In the genomic region with DNA sequence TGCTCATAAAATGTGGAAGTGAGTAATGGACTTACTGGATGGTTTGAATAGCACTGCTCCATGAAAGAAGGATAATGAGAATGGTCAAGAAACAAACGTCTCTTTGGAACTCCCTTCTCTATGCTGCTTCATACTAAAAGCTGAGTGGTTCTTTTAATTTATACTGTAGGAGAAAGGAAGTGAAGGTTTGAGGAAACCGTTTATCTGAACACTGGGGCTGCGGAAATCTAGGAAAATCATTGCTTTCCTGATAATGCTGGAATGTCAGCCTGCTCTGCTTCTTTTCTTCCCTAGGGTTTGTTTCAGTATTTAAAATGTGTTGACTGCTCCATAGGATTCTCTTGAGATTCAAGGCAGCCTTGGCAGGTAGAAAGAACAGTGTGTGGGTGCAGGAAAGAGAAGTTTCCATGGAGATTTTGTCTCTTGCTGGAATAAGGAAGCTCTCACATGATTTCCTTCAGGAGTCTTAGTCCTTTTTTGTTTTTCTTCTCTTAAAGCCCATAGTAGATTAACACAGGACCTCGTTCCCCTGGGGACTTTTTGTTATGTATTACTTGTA, we compare ENCODE assay signal across 29 mouse cellular contexts. TPM values are rescaled to one million over a fixed set of nuclear protein-coding genes. Genes with fewer than 3 reads are reported as not detected.
DNase-seq lines count a peak whose midpoint lies in the region; ATAC-seq and TF ChIP-seq lines count a peak whose summit lies in the region.
"Had no signal": no experiment of that assay in that cellular context is flagged by ENCODE, and none has a peak within 500 bp of the region (broad histone marks: within the 10 kb centered on the region; RNA-seq: fewer than 3 reads in every experiment).

No protein-coding gene starts in this region.

- H3K4me3 ChIP-seq in forebrain, postnatal 0 days (ENCODE audit: low read depth, low read length), result no peak overlapping the region
- H3K4me3 ChIP-seq in forebrain, embryonic 16.5 days (replicated peaks; ENCODE audit: low read length), result no peak overlapping the region
- H3K4me3 ChIP-seq in heart, embryonic 10.5 days, result no peak overlapping the region
- H3K4me3 ChIP-seq: forebrain, embryonic 12.5 days; midbrain, embryonic 13.5 days; myocyte had no signal

- no peaks in the 10 kb centered on the region for H3K36me3 ChIP-seq in forebrain, postnatal 0 days (ENCODE audit: insufficient read depth)
- H3K36me3 ChIP-seq in forebrain, embryonic 16.5 days (ENCODE audit: control insufficient read depth, insufficient read depth), result no peaks in the 10 kb centered on the region
- no peaks in the 10 kb centered on the region for H3K36me3 ChIP-seq in heart, embryonic 10.5 days
- H3K36me3 ChIP-seq: forebrain, embryonic 12.5 days; G1E; midbrain, embryonic 13.5 days had no signal

- no peak overlapping the region for H3K27ac ChIP-seq in forebrain, postnatal 0 days (ENCODE audit: low read depth, low read length)
- no peak overlapping the region for H3K27ac ChIP-seq in forebrain, embryonic 16.5 days (ENCODE audit: low read length)
- H3K27ac ChIP-seq in heart, embryonic 10.5 days, result no peak overlapping the region
- H3K27ac ChIP-seq: forebrain, embryonic 12.5 days; hindbrain, postnatal 0 days; midbrain, embryonic 13.5 days had no signal

- H3K4me2 ChIP-seq in forebrain, postnatal 0 days (ENCODE audit: low read depth), result no peak overlapping the region
- no peak overlapping the region for H3K4me2 ChIP-seq in forebrain, embryonic 16.5 days (ENCODE audit: low read length)
- H3K4me2 ChIP-seq: forebrain, embryonic 12.5 days; midbrain, embryonic 13.5 days had no signal

- H3K9ac ChIP-seq in forebrain, postnatal 0 days, result no peak overlapping the region
- no peak overlapping the region for H3K9ac ChIP-seq in forebrain, embryonic 16.5 days (replicated peaks; ENCODE audit: low read depth, low read length)
- H3K9ac ChIP-seq: forebrain, embryonic 12.5 days; liver, postnatal 0 days; midbrain, embryonic 13.5 days had no signal

- no peaks in the 10 kb centered on the region for H3K27me3 ChIP-seq in forebrain, postnatal 0 days (ENCODE audit: insufficient read depth, low read length)
- no peaks in the 10 kb centered on the region for H3K27me3 ChIP-seq in forebrain, embryonic 16.5 days (replicated peaks; ENCODE audit: control insufficient read depth, insufficient read depth, low read length)
- no peaks in the 10 kb centered on the region for H3K27me3 ChIP-seq in heart, embryonic 10.5 days (ENCODE audit: insufficient read depth, poor library complexity, severe bottlenecking)
- H3K27me3 ChIP-seq: forebrain, embryonic 12.5 days; midbrain, embryonic 13.5 days had no signal

- TF ChIP-seq CTCF in forebrain, postnatal 0 days (IDR thresholded peaks at IDR 0.05; ENCODE audit: low read depth), result no peak

- DNase-seq in forebrain, postnatal 0 days, result no peak
- peak; percentile 43 for DNase-seq in right cerebral cortex, adult 18-20 months
- DNase-seq in right cerebral cortex, postnatal 14 days, result no peak
- DNase-seq in frontal cortex, postnatal 36 days (ENCODE audit: low spot score in 2 of 2), result peak; percentile 13 to 60
- peak; percentile 15 to 51 for DNase-seq in right cerebral cortex, postnatal 36 days (ENCODE audit: low spot score in 2 of 2)
- DNase-seq in adrenal gland, postnatal 4 days (ENCODE audit: low spot score in 2 of 2), result no peak
- DNase-seq in heart, embryonic 10.5 days (ENCODE audit: low spot score), result no peak
- DNase-seq: adrenal gland, postnatal 36 days; cerebellum, adult 2 months; gastrocnemius, postnatal 36 days; liver, postnatal 0 days; lung, postnatal 10 days; thymus, postnatal 4 days had no signal

- peak; percentile 36; the same call in 1 of the 2 replicates for ATAC-seq in forebrain, postnatal 0 days
- ATAC-seq in forebrain, embryonic 16.5 days, result no peak
- ATAC-seq: hindbrain, postnatal 0 days; intestine, postnatal 0 days; liver, postnatal 0 days; midbrain, embryonic 13.5 days had no signal

- WGBS in forebrain, postnatal 0 days, result 17% methylated on average over 4 of the region's 4 CpGs
- 17% methylated on average over 4 of the region's 4 CpGs for WGBS in forebrain, embryonic 16.5 days
- WGBS in heart, embryonic 10.5 days, result 10% methylated on average over 4 of the region's 4 CpGs

- no peaks in the 10 kb centered on the region for H3K4me1 ChIP-seq in forebrain, postnatal 0 days (ENCODE audit: insufficient read depth)
- no peaks in the 10 kb centered on the region for H3K4me1 ChIP-seq in forebrain, embryonic 16.5 days (replicated peaks; ENCODE audit: control insufficient read depth, insufficient read depth, low read length)
- no peaks in the 10 kb centered on the region for H3K4me1 ChIP-seq in heart, embryonic 10.5 days
- H3K4me1 ChIP-seq: forebrain, embryonic 12.5 days; midbrain, embryonic 13.5 days had no signal

- H3K9me3 ChIP-seq in forebrain, postnatal 0 days (ENCODE audit: low read length), result no peaks in the 10 kb centered on the region
- no peaks in the 10 kb centered on the region for H3K9me3 ChIP-seq in forebrain, embryonic 16.5 days (ENCODE audit: control insufficient read depth, low read length)
- H3K9me3 ChIP-seq in heart, embryonic 10.5 days, result no peaks in the 10 kb centered on the region
- H3K9me3 ChIP-seq: forebrain, embryonic 12.5 days; G1E; midbrain, embryonic 13.5 days had no signal

RNA-seq across cellular contexts. Expression of a gene that starts 0.9 kb away (rescaled TPM):
- total RNA-seq in forebrain, postnatal 0 days (2014; rRNA removed), result 0.08 TPM in 1 of 2 replicates, not detected in the other
- polyA plus RNA-seq in forebrain, postnatal 0 days (2015; fragmentation: Nextera tagmentation; extraction: Ambion mirVana), result 0.03 TPM in 1 of 2 replicates, not detected in the other
- polyA plus RNA-seq in forebrain, embryonic 16.5 days (2015; fragmentation: Nextera tagmentation; extraction: Ambion mirVana), result 0.04 TPM in 1 of 2 replicates, not detected in the other
- total RNA-seq in adrenal gland, postnatal 4 days (2021), result not detected
- 0.03 and 0.11 TPM in 2 replicates for polyA plus RNA-seq in heart, embryonic 10.5 days (2016; fragmentation: Nextera tagmentation; extraction: Ambion mirVana)
- total RNA-seq: adrenal gland, postnatal 36 days; common myeloid progenitor, adult 5-6 weeks; gastrocnemius, postnatal 36 days; hematopoietic stem cell, adult 5-6 weeks; hindbrain, postnatal 0 days; liver, adult 2 months; megakaryocyte progenitor cell, adult 5-6 weeks had no signal
- polyA plus RNA-seq: cerebellum, adult 2 months; G1E; intestine, postnatal 0 days; kidney, embryonic 16.5 days; large intestine, adult 2 months; liver, adult 2 months; liver, postnatal 0 days; midbrain, embryonic 13.5 days; myocyte; neural tube, embryonic 14.5 days; small intestine, adult 2 months; testis, adult 2 months had no signal

Comparison
In these comparisons a context has a peak if more than half of its experiments do, and no peak if none do; other contexts are left out.
1. DNase-seq: peak in right cerebral cortex, adult 18-20 months (single experiment), frontal cortex, postnatal 36 days (2 of 2) and right cerebral cortex, postnatal 36 days (2 of 2); none in forebrain, postnatal 0 days (single experiment), right cerebral cortex, postnatal 14 days (single experiment), adrenal gland, postnatal 4 days (0 of 2) and heart, embryonic 10.5 days (single experiment).